ENCODE assay signal across 12 mouse cellular contexts in the genomic region with DNA sequence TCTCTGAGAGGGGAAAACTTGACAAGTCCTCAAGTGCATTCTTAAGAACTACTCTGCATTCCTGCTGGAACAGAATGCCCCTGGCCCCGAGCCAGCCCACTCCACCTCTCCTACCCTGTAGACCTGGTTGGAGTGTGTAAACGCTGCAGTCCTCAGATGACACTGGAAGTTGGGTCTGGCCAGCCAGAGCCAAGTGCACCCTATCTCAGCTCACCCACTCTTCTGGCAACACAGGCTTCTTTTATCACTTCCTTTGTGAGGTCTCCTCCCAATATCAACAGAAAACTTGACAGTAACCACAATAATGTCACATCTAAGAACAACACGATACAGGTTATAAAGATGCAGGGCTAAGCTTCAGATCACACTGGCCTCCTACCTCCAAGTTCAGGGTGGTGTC. TPM values are rescaled to one million over a fixed set of nuclear protein-coding genes. Genes with fewer than 3 reads are reported as not detected.
A peak's percentile ranks its signal among the peaks of the same experiment; 100 is the strongest.
DNase-seq lines count a peak whose midpoint lies in the region; ATAC-seq and TF ChIP-seq lines count a peak whose summit lies in the region.
"Had no signal": no experiment of that assay in that cellular context is flagged by ENCODE, and none has a peak within 500 bp of the region (broad histone marks: within the 10 kb centered on the region; RNA-seq: fewer than 3 reads in every experiment).

No protein-coding gene starts in this region.

- 24% methylated on average over 3 of the region's 3 CpGs for WGBS in lung, embryonic 15.5 days
- WGBS in forebrain, embryonic 10.5 days, result 93% methylated on average over 3 of the region's 3 CpGs

- no peak for TF ChIP-seq RAD21 in MEL (IDR thresholded peaks at IDR 0.05; ENCODE audit: low read depth, low read length)

- peak; percentile 77 for DNase-seq in MEL (ENCODE audit: low read depth, low spot score)
- peak; percentile 85 for DNase-seq in kidney, adult 11 months
- DNase-seq in forebrain, embryonic 10.5 days (ENCODE audit: extremely low spot score, low spot score), result no peak
- DNase-seq in thymus, postnatal 36 days, result no peak
- no peak for DNase-seq in T-cell, adult 2 months (ENCODE audit: low spot score)
- no peak for DNase-seq in spleen, postnatal 4 days (ENCODE audit: low spot score in 2 of 2)
- DNase-seq: right cerebral cortex, postnatal 14 days had no signal

- H3K27ac ChIP-seq in MEL (ENCODE audit: control insufficient read depth, low read depth, low read length), result peak overlapping the region; percentile 73
- peak overlapping the region; percentile 81 for H3K27ac ChIP-seq in lung, embryonic 15.5 days
- H3K27ac ChIP-seq in forebrain, embryonic 10.5 days, result no peak overlapping the region
- H3K27ac ChIP-seq: embryonic facial prominence, embryonic 10.5 days; layer of hippocampus, adult 2 months; liver, embryonic 12.5 days had no signal

- peak; percentile 39; the same call in 1 of the 2 replicates for ATAC-seq in common myeloid progenitor, adult 5-6 weeks (replicated peaks; ENCODE audit: low read depth, poor library complexity, severe bottlenecking)
- peak; percentile 95 for ATAC-seq in lung, embryonic 15.5 days (ENCODE audit: borderline replicate concordance, extremely low read depth, low FRiP score, low TSS enrichment)
- ATAC-seq: liver, embryonic 12.5 days had no signal

- H3K36me3 ChIP-seq in MEL (ENCODE audit: control insufficient read depth in 1 of 2, insufficient read depth in 2 of 2, low read length in 2 of 2), result peaks cover 0 to 16% of the 10 kb centered on the region in 2 experiments; a peak in 2 of 4 replicates
- H3K36me3 ChIP-seq in lung, embryonic 15.5 days, result no peaks in the 10 kb centered on the region
- no peaks in the 10 kb centered on the region for H3K36me3 ChIP-seq in forebrain, embryonic 10.5 days (replicated peaks)
- H3K36me3 ChIP-seq: embryonic facial prominence, embryonic 10.5 days; liver, embryonic 12.5 days had no signal

- peak overlapping the region in 1 of 2 experiments; percentile 37; a peak in 1 of 4 replicates for H3K4me3 ChIP-seq in MEL (ENCODE audit: control insufficient read depth in 1 of 2, insufficient read depth in 1 of 2, low read depth in 2 of 2, low read length in 2 of 2)
- no peak overlapping the region for H3K4me3 ChIP-seq in lung, embryonic 15.5 days
- H3K4me3 ChIP-seq in forebrain, embryonic 10.5 days, result no peak overlapping the region
- H3K4me3 ChIP-seq: embryonic facial prominence, embryonic 10.5 days; layer of hippocampus, adult 2 months; liver, embryonic 12.5 days had no signal

- H3K27me3 ChIP-seq in MEL (ENCODE audit: control insufficient read depth in 1 of 2, insufficient read depth in 2 of 2, low read length in 2 of 2), result no peaks in the 10 kb centered on the region
- no peaks in the 10 kb centered on the region for H3K27me3 ChIP-seq in lung, embryonic 15.5 days
- H3K27me3 ChIP-seq in forebrain, embryonic 10.5 days (ENCODE audit: poor library complexity, severe bottlenecking), result no peaks in the 10 kb centered on the region
- H3K27me3 ChIP-seq: liver, embryonic 12.5 days had no signal

- no peaks in the 10 kb centered on the region for H3K9me3 ChIP-seq in MEL (replicated peaks; ENCODE audit: insufficient read depth, low read length)
- no peaks in the 10 kb centered on the region for H3K9me3 ChIP-seq in lung, embryonic 15.5 days
- H3K9me3 ChIP-seq in forebrain, embryonic 10.5 days, result no peaks in the 10 kb centered on the region
- H3K9me3 ChIP-seq: embryonic facial prominence, embryonic 10.5 days; liver, embryonic 12.5 days had no signal

- no peak overlapping the region for H3K9ac ChIP-seq in MEL (ENCODE audit: control insufficient read depth, low read depth, low read length, poor library complexity, severe bottlenecking)
- no peak overlapping the region for H3K9ac ChIP-seq in lung, embryonic 15.5 days
- H3K9ac ChIP-seq: liver, embryonic 12.5 days had no signal

- peak; percentile 98 to 99 for TF ChIP-seq EP300 in MEL (IDR thresholded peaks at IDR 0.05; ENCODE audit: low read depth in 1 of 2, low read length in 2 of 2)

- no peak for TF ChIP-seq POLR2A in MEL (IDR thresholded peaks at IDR 0.05; ENCODE audit: control insufficient read depth in 1 of 2, insufficient read depth in 1 of 2, low read depth in 1 of 2, low read length in 2 of 2, poor library complexity in 1 of 2)

- peaks cover 17 to 24% of the 10 kb centered on the region in 2 experiments for H3K4me1 ChIP-seq in MEL (ENCODE audit: control insufficient read depth in 1 of 2, insufficient read depth in 2 of 2, low read length in 2 of 2)
- H3K4me1 ChIP-seq in lung, embryonic 15.5 days, result peaks cover 11% of the 10 kb centered on the region
- no peaks in the 10 kb centered on the region for H3K4me1 ChIP-seq in forebrain, embryonic 10.5 days
- H3K4me1 ChIP-seq: embryonic facial prominence, embryonic 10.5 days; liver, embryonic 12.5 days had no signal

- no peak for TF ChIP-seq CTCF in MEL (IDR thresholded peaks at IDR 0.05 in 2 of 3, conservative IDR thresholded peaks at IDR 0.05 in 1 of 3; ENCODE audit: control insufficient read depth in 1 of 3, insufficient read depth in 1 of 3, low read depth in 2 of 3, low read length in 3 of 3, poor library complexity in 1 of 3, severe bottlenecking in 1 of 3)

- H3K4me2 ChIP-seq in lung, embryonic 15.5 days, result no peak overlapping the region; the same call in 1 of the 2 replicates
- H3K4me2 ChIP-seq: liver, embryonic 12.5 days had no signal

- H3K79me2 ChIP-seq in MEL (ENCODE audit: control insufficient read depth, insufficient read depth, low read length, poor library complexity), result no peaks in the 10 kb centered on the region

TF ChIP-seq in MEL, 35 proteins besides CTCF, POLR2A, EP300 and RAD21 (continues in another document):
- peak; percentile 96 for TF ChIP-seq TCF12 (IDR thresholded peaks at IDR 0.05; ENCODE audit: low read depth, low read length)
- no peak for TF ChIP-seq KAT2A (conservative IDR thresholded peaks at IDR 0.05; ENCODE audit: low read depth, low read length)
- peak; percentile 50; the same call in 1 of the 2 replicates for TF ChIP-seq MYC (IDR thresholded peaks at IDR 0.05; ENCODE audit: low read depth, low read length)
- TF ChIP-seq MAX (IDR thresholded peaks at IDR 0.05; ENCODE audit: low read length), result no peak; the same call in 1 of the 2 replicates
- TF ChIP-seq BHLHE40 (IDR thresholded peaks at IDR 0.05; ENCODE audit: borderline replicate concordance, low read depth, low read length), result peak; percentile 75
- TF ChIP-seq USF1 (IDR thresholded peaks at IDR 0.05; ENCODE audit: low read depth, low read length), result no peak
- no peak for TF ChIP-seq ZKSCAN1 (IDR thresholded peaks at IDR 0.05; ENCODE audit: low read depth, low read length)
- no peak for TF ChIP-seq E2F4 (IDR thresholded peaks at IDR 0.05; ENCODE audit: borderline replicate concordance, low read depth, low read length)
- TF ChIP-seq SMC3 (IDR thresholded peaks at IDR 0.05; ENCODE audit: low read depth, low read length), result no peak
- TF ChIP-seq JUND (IDR thresholded peaks at IDR 0.05; ENCODE audit: low read depth, low read length), result peak; percentile 24; the same call in 1 of the 2 replicates
- peak; percentile 94 for TF ChIP-seq SIN3A (IDR thresholded peaks at IDR 0.05; ENCODE audit: low read length)
- TF ChIP-seq MYB (IDR thresholded peaks at IDR 0.05; ENCODE audit: low read depth, low read length), result peak; percentile 86
- TF ChIP-seq TAL1 (IDR thresholded peaks at IDR 0.05; ENCODE audit: low read length), result peak; percentile 28; the same call in 1 of the 2 replicates
- no peak for TF ChIP-seq NRF1 (IDR thresholded peaks at IDR 0.05; ENCODE audit: insufficient read depth, low read depth, low read length, poor library complexity, severe bottlenecking)
- TF ChIP-seq CHD2 (IDR thresholded peaks at IDR 0.05; ENCODE audit: low read length), result peak; percentile 17; the same call in 1 of the 2 replicates
- TF ChIP-seq GATA1 (IDR thresholded peaks at IDR 0.05; ENCODE audit: low read depth, low read length), result peak; percentile 93
- TF ChIP-seq POLR2AphosphoS2 (IDR thresholded peaks at IDR 0.05; ENCODE audit: low read length), result peak; percentile 64; the same call in 1 of the 2 replicates
- TF ChIP-seq UBTF (IDR thresholded peaks at IDR 0.05; ENCODE audit: borderline replicate concordance, insufficient read depth, low read depth, low read length), result no peak
- peak; percentile 48; the same call in 1 of the 2 replicates for TF ChIP-seq HCFC1 (IDR thresholded peaks at IDR 0.05; ENCODE audit: low read depth, low read length)
- TF ChIP-seq MAZ (IDR thresholded peaks at IDR 0.05; ENCODE audit: low read depth, low read length), result peak; percentile 71; the same call in 1 of the 2 replicates
- TF ChIP-seq CHD1 (IDR thresholded peaks at IDR 0.05; ENCODE audit: low read depth, low read length), result 0 out of 2 replicates have a peak, but pooled peaks have one; percentile 52
- TF ChIP-seq TBP (IDR thresholded peaks at IDR 0.05; ENCODE audit: low read depth, low read length), result peak; percentile 56; the same call in 1 of the 2 replicates
- no peak for TF ChIP-seq POLR2AphosphoS5 (IDR thresholded peaks at IDR 0.05; ENCODE audit: borderline replicate concordance, low read depth, low read length)
- peak; percentile 82 for TF ChIP-seq RCOR1 (IDR thresholded peaks at IDR 0.05; ENCODE audit: low read depth, low read length)
- peak; percentile 41 for TF ChIP-seq NELFE (IDR thresholded peaks at IDR 0.05; ENCODE audit: low read depth, low read length)
- peak; percentile 77; the same call in 1 of the 2 replicates for TF ChIP-seq MAFK (IDR thresholded peaks at IDR 0.05; ENCODE audit: borderline replicate concordance, low read depth, low read length)

RNA-seq across cellular contexts. Expression of a gene that starts 8.7 kb away (rescaled TPM):
- not detected in 2 replicates for total RNA-seq in MEL (2012; rRNA removed)
- polyA plus RNA-seq in MEL (2012; ENCODE audit: insufficient read depth in 1 of 2, insufficient read length in 2 of 2, low read depth in 1 of 2, low replicate concordance in 2 of 2, missing spikeins in 1 of 2), result under 1 TPM in 1 of 2 experiments, not detected in 1; 0.03 TPM
- 0.14 TPM in 1 of 2 replicates, not detected in the other for total RNA-seq in common myeloid progenitor, adult 5-6 weeks (2017)
- 11.3 and 12.7 TPM in 2 replicates for polyA plus RNA-seq in lung, embryonic 15.5 days (2015; fragmentation: Nextera tagmentation; extraction: Ambion mirVana)
- 0.05 and 0.06 TPM in 2 replicates for polyA plus RNA-seq in forebrain, embryonic 10.5 days (2016; fragmentation: Nextera tagmentation; extraction: Ambion mirVana)

RNA-seq across cellular contexts. Expression of a gene that starts 8.8 kb away (rescaled TPM):
- 0.19 and 0.65 TPM in 2 replicates for total RNA-seq in MEL (2012; rRNA removed)
- under 1 TPM in 1 of 2 experiments, not detected in 1; 0.47 TPM for polyA plus RNA-seq in MEL (2012; ENCODE audit: insufficient read depth in 1 of 2, insufficient read length in 2 of 2, low read depth in 1 of 2, low replicate concordance in 2 of 2, missing spikeins in 1 of 2)
- total RNA-seq in common myeloid progenitor, adult 5-6 weeks (2017), result not detected in 2 replicates
- polyA plus RNA-seq in lung, embryonic 15.5 days (2015; fragmentation: Nextera tagmentation; extraction: Ambion mirVana), result 4.3 and 5.4 TPM in 2 replicates
- polyA plus RNA-seq in forebrain, embryonic 10.5 days (2016; fragmentation: Nextera tagmentation; extraction: Ambion mirVana), result 0.04 and 0.10 TPM in 2 replicates

Comparison
In these comparisons a context has a peak if more than half of its experiments do, and no peak if none do; other contexts are left out.
1. DNase-seq: peak in MEL (single experiment) and kidney, adult 11 months (single experiment); none in forebrain, embryonic 10.5 days (single experiment), thymus, postnatal 36 days (0 of 2), T-cell, adult 2 months (single experiment) and spleen, postnatal 4 days (0 of 2).
2. RNA of a gene that starts 8.7 kb away (polyA plus RNA-seq): 11.3 to 12.7 TPM in lung, embryonic 15.5 days; 0.05 to 0.06 TPM in forebrain, embryonic 10.5 days and 0.03 TPM in MEL; every median in the first group is over 10 times any median in the second.